Mouse (Mus musculus) bone marrow, adult 2 months (tissue): ENCODE data around the gene Dnase1l3. TPM values are rescaled to one million over a fixed set of nuclear protein-coding genes. Genes with fewer than 3 reads are reported as not detected.

Experiments
- H3K27ac ChIP-seq: fragments of 200-500 bp; 2 replicates; pipeline ENCODE4 v1.5.1; 2012; ENCODE audit warnings: low read depth, mild to moderate bottlenecking, control low read depth, inconsistent platforms, low read length; ENCODE audit not compliant: control insufficient read depth, poor library complexity, insufficient read depth
- H3K4me1 ChIP-seq: fragments of 200-500 bp; 2 replicates; pipeline ENCODE4 v1.6.1; 2011; ENCODE audit warnings: low read length; ENCODE audit not compliant: control insufficient read depth, insufficient read depth
- H3K4me3 ChIP-seq: fragments of 200-500 bp; replicated peaks from 2 replicates; pipeline ENCODE3; 2011; ENCODE audit warnings: mild to moderate bottlenecking, low read depth, low read length, control low read depth; ENCODE audit not compliant: control insufficient read depth
- CTCF ChIP-seq: fragments of 200-500 bp; IDR thresholded peaks from 2 replicates; pipeline ENCODE4 v1.5.1; 2011; ENCODE audit warnings: low read length, control low read depth; ENCODE audit not compliant: control insufficient read depth, insufficient read depth
- POLR2A ChIP-seq: fragments of 200-500 bp; IDR thresholded peaks from 2 replicates; pipeline ENCODE4 v1.6.1; 2011; ENCODE audit warnings: low read depth, mild to moderate bottlenecking, control low read depth, low read length, borderline replicate concordance; ENCODE audit not compliant: control insufficient read depth
- WGBS: fragments of 180-500 bp; shearing (Covaris S2); methylation state at CpG from one replicate; pipeline ENCODE4 v1.1.7; 2018; 5-methylcytosine and 5-hydroxymethylcytosine counted together
- polyA plus RNA-seq: library from polyadenylated mRNA; stranded (reverse); fragments of >200 nt; gene quantifications from 2 replicates; pipeline ENCODE4 v1.2.4, GENCODE M21; 2011; ENCODE audit warnings: low replicate concordance; ENCODE audit not compliant: missing spikeins, insufficient read depth, insufficient read length

Dnase1l3 gene
- polyA plus RNA-seq, 1 experiment: 1.6 TPM

DNA sequence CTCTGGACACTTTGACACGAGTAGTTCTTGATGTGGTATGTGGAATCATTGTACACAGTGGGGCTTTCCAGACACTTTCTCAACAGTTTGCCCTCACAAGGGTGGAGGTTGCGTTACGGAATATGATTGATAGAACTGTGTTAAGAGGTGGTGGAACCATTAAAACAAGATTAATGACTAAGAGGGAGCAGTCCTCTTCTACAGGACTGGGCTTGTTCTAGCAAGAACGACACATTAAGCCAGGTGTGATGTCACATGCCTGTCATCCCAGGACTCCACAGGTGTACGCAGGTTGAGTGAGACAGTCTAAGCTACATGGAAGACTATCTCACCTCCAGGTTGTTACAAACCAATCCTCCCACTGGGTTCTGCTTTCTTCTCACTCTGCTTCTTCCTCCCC is 5.1 kb upstream of the Dnase1l3 start:
- no peak for TF ChIP-seq CTCF
- TF ChIP-seq POLR2A: no peak

DNA sequence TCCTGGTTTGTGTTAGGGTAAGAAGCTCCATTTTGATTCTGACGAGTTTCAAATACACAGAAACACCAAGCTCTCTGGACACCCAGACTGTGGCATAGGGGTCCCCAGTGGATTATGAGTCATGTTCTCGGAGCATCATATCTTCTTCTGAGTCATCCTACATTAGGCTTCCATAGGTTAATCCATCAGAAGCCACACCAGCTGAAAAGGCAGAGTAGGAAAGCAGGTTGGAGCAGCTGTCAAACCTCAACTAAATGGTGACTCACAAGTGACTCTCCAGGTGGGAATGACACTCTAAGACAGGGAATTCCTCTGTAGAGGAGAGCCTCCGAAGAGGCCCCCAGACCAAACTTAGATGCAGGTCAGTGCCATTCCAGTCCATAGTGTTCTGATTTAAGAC is 4.7 kb upstream of the Dnase1l3 start:
- no peak overlapping the region for H3K27ac ChIP-seq

More for the DNA sequence above, 5.1 kb upstream of the Dnase1l3 start:
- no peak overlapping the region for H3K27ac ChIP-seq
- no peak overlapping the region for H3K4me3 ChIP-seq
- 81% methylated on average over 5 of the region's 5 CpGs for WGBS
- peaks cover 4% of the 10 kb centered on the region; the same call in 1 of the 2 replicates for H3K4me1 ChIP-seq

DNA sequence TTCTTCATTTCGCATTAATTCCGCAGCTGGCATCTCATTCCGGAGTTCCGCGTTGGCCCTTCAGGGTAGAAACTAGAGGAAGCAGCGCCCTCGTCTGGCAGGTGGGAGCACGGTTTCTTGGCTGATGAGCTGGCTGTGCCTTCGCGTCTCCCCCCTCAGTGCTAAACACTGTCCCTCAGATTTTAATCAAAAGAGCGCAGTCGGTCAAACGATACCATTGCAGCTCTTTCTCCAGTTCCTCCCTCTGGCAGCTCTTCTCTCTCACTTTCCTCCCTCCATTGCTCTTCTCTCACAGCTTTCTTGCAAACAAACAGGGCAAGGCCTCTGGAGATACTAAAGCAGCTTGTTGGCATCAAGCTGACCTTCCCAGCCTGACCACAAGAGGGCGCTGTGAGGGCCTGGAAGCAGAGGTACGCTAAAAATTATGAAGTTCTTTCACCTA is 2.9 kb upstream of the Dnase1l3 start:
- 1% methylated on average over 15 of the region's 15 CpGs for WGBS
- Histone ChIP-seq H3K4me3 (no peak overlapping the region), H3K27ac (no peak overlapping the region), H3K4me1 (peaks cover 7% of the 10 kb centered on the region; the same call in 1 of the 2 replicates)
- peak; percentile 92 for TF ChIP-seq CTCF
- no peak for TF ChIP-seq POLR2A

More for the DNA sequence above, 4.7 kb upstream of the Dnase1l3 start:
- Histone ChIP-seq H3K4me3 (no peak overlapping the region), H3K4me1 (peaks cover 4% of the 10 kb centered on the region; the same call in 1 of the 2 replicates)
- 70% methylated on average over 3 of the region's 3 CpGs for WGBS
- TF ChIP-seq POLR2A (no peak), CTCF (no peak)

DNA sequence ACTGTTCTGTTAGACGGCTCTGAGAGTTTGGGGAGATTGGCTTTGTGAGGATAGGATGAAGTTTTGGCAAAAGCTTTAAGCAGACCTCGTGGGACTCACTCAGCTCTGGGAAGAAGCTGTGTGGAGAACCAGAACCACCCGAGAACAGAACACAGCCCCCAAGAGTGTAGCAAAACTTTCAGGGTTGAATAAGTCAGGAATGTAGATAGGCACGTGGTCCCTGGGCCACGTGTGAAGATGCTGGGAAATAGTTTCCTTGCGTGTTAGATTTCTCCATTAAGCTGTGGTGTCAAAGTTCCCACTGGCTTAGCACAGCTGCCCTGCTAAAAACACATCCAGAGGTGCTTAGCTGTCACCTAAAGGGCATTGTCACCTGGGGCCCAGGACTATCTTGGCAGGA is 2.2 kb downstream of the Dnase1l3 start:
- H3K27ac ChIP-seq: peak overlapping the region; percentile 62
- H3K4me1 ChIP-seq: peaks cover 7% of the 10 kb centered on the region; the same call in 1 of the 2 replicates
- H3K4me3 ChIP-seq: no peak overlapping the region
- TF ChIP-seq CTCF (no peak), POLR2A (no peak)
- 69% methylated on average over 6 of the region's 6 CpGs for WGBS

DNA sequence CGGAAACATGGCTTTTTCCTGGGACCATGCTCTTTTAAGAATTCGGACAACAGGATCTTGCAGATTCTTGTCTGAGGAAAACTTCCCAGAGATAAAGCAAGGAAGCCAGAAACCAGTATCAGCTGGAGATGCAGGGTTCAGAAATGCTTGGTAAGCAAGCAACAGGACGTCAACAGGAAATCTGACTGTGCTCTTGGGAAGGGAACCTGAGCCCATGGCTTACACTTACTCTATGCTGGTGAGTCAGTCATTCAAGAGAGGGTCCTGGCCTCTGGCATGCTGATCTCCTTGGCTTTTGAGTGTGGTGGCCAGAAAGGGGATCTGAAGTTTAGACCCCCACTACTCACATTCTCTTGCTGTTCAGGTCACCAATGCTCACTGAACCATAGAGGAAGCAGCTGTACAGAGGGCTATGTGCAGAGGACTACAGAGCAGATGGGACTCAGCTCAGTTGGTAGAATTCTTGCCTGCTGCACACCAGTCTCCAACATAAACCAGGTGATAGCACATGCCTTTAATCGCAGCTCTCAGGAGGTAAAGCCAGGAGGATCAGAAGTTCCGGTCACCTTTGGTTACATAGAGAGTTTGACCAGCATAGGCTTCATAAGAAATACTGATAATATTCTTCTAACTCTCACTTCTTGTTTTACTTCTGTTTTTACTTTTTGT is 3.1 kb downstream of the Dnase1l3 start:
- TF ChIP-seq CTCF: no peak
- no peak for TF ChIP-seq POLR2A
- 65% methylated on average over 5 of the region's 5 CpGs for WGBS
- Histone ChIP-seq H3K27ac (peak overlapping the region; percentile 44), H3K4me1 (peaks cover 7% of the 10 kb centered on the region; the same call in 1 of the 2 replicates), H3K4me3 (no peak overlapping the region)

DNA sequence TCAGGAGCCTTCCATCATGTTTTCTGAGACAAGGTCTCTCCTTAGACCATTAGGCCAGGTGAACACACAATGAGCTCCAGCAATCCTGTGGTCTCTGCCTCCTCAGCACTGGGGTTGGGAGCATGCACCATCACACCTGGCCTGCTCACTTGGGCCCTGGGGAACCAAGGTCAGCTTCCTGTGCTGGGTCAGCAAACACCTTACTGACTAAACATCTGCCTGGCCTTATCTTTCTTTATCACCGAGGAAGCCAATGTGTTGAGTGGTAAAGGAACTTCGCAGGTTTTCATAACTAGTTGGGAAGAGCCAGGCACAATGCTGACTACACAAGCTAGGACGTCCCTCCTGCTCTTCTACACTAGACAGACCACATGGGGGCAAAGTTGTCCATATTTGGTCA is 4.4 kb downstream of the Dnase1l3 start:
- WGBS: 34% methylated on average over 3 of the region's 3 CpGs
- Histone ChIP-seq H3K27ac (no peak overlapping the region), H3K4me1 (peaks cover 4% of the 10 kb centered on the region; the same call in 1 of the 2 replicates), H3K4me3 (no peak overlapping the region)
- TF ChIP-seq CTCF (no peak), POLR2A (no peak)

DNA sequence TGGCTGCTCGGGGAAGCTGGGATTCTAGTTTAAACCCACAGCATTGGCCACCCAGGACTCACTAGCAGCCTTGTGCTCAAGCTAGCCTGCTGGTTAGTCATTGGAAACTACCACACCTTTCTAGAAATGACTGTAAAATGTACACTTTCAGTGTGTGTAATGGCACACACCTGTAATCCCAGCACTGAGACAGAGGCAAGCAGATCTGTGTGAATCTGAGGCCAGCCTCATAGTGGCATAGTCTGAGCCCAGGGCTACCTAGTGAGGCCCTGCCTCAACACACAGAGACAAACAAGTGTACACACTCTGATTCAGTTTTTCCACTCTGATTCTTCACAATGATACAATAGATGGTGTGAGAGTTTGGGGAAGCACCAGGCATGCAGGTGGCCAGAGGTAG is 5.0 kb downstream of the Dnase1l3 start:
- H3K27ac ChIP-seq: no peak overlapping the region
- H3K4me1 ChIP-seq: peaks cover 3% of the 10 kb centered on the region; the same call in 1 of the 2 replicates
- no peak overlapping the region for H3K4me3 ChIP-seq
- 61% methylated on average over 1 of the region's 1 CpGs for WGBS
- no peak for TF ChIP-seq CTCF
- TF ChIP-seq POLR2A: no peak

DNA sequence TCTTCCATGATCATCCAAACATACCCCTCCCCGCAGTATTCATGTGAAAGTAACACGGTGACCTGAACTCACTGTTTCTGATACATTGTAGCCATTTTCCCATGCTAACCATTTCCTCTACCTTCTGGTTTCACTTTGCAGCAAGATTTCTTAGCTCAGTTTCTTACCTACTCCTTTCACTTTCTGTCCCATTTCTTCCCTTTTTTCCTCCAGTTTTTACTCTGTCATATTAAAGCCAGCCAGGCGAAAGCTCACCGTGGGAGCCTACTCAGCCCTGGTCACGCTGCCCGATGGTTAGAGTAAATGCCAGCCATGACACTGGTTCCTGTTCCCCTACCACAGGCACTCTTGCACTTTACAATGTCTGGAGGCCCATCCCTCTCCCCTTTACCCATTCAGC is 7.5 kb downstream of the Dnase1l3 start:
- H3K27ac ChIP-seq: no peak overlapping the region
- H3K4me1 ChIP-seq: no peaks in the 10 kb centered on the region; the same call in 1 of the 2 replicates
- no peak overlapping the region for H3K4me3 ChIP-seq
- whole genome bisulfite sequencing: 61% methylated on average over 6 of the region's 6 CpGs
- TF ChIP-seq CTCF: no peak
- TF ChIP-seq POLR2A: no peak
